Mouse (Mus musculus) kidney, adult 10 weeks (tissue): Measurements from ENCODE around the gene Pdzd9. TPM values are rescaled to one million over a fixed set of nuclear protein-coding genes. Genes with fewer than 3 reads are reported as not detected.

ENCODE experiments used
- polyA plus RNA-seq: library from polyadenylated mRNA; stranded (reverse); fragments of 350-450 nt; fragmentation: Illumina TruSeq; extraction: RNeasy Lipid Tissue Mini Kit (QIAGEN cat#74804); gene quantifications from one replicate; pipeline ENCODE4 v1.2.3, GENCODE M21; 2014; ENCODE audit warnings: low read depth, low replicate concordance

Gene Pdzd9
- not detected for polyA plus RNA-seq

GRCm38 (mm10) chr7:120670153-120670875 is at the start of gene Pdzd9:
TSS of gene Pdzd9 (minus strand) at chr7:120670343.

GRCm38 (mm10) chr7:120677001-120677643 is 7.0 kb upstream of the Pdzd9 start, which contains the start of gene Mosmo:
TSS of gene Mosmo (plus strand) at chr7:120677618.

DNA sequence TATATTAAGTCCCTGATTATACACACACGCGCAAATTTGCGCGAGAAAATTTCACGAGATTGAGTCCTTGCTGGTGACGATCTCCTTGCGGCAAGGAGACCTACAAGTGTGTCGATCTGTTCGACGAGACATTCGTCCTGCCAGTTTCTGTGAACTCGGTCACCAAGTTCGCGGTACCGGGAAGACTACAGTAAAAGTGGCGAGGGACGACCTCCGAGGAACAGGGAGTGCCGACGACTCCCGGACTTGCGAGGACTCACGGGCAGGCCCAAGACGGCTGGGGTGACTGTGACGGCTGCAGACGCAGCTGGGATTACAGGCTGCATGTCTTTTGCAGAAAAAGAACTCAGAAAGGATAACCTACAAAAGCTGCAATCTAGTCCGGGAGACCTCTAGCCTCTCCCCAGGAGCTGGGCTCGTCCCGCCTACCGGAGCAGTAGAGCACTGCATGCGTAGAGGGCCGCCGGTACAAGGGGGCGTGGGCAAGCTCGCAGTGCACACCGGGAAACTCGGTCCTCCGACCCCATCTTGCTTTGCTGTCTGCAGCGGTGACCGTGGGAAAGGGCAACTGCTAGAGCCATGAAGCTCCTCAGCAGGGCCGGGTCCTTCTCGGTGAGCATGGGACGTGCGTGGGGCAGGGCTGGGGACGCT is 35.3 kb downstream of the Pdzd9 start, which contains the start of gene Uqcrc2:
Gene Uqcrc2 (plus strand): TSS at position 466 of the 651 bp plus-strand sequence.

Other genes starting within 250 kb of the Pdzd9 start
- gene Uqcrc2, start 35.2 kb downstream of the Pdzd9 start, polyA plus RNA-seq: 1,118 TPM
- gene Mosmo, start 7.3 kb upstream of the Pdzd9 start, polyA plus RNA-seq: 55.7 TPM
- gene Vwa3a, start 69.0 kb upstream of the Pdzd9 start, polyA plus RNA-seq: not detected
- gene Gm5737, start 142.0 kb upstream of the Pdzd9 start, polyA plus RNA-seq: not detected
- 0.89 TPM for gene Eef2k, start 172.5 kb upstream of the Pdzd9 start, polyA plus RNA-seq
- 17.1 TPM for gene Polr3e, start 247.4 kb upstream of the Pdzd9 start, polyA plus RNA-seq